Mouse (Mus musculus) myocyte (in vitro differentiated cells): ENCODE results near the gene Apip. TPM values are rescaled to one million over a fixed set of nuclear protein-coding genes. Genes with fewer than 3 reads are reported as not detected.

Experiments
- H3K27me3 ChIP-seq: one replicate; pipeline ENCODE4 v1.6.1; 2011; ENCODE audit not compliant: control insufficient read depth, insufficient read depth, insufficient read length
- H3K36me3 ChIP-seq: one replicate; pipeline ENCODE4 v1.6.1; 2011; ENCODE audit not compliant: control insufficient read depth, insufficient read depth
- H3K4me2 ChIP-seq: one replicate; pipeline ENCODE4 v1.6.1; 2011; ENCODE audit warnings: low read depth, control low read depth
- H3K4me3 ChIP-seq: one replicate; pipeline ENCODE4 v1.5.1; 2011; ENCODE audit warnings: mild to moderate bottlenecking, control low read depth, moderate library complexity
- H3K79me2 ChIP-seq: one replicate; pipeline ENCODE4 v1.6.1; 2011; ENCODE audit not compliant: control insufficient read depth, insufficient read depth
- H3ac ChIP-seq: one replicate; pipeline ENCODE4 v1.6.1; 2011; ENCODE audit not compliant: control insufficient read depth, insufficient read length
- CEBPB ChIP-seq: IDR thresholded peaks from 2 replicates; pipeline ENCODE4 v1.6.1; 2011; ENCODE audit warnings: mild to moderate bottlenecking, moderate library complexity; ENCODE audit not compliant: poor library complexity, insufficient read depth, severe bottlenecking
- E2F4 ChIP-seq: IDR thresholded peaks from one replicate; pipeline ENCODE4 v1.6.1; 2011; ENCODE audit warnings: mild to moderate bottlenecking, control low read depth, moderate library complexity; ENCODE audit not compliant: insufficient read depth
- MAX ChIP-seq: IDR thresholded peaks from one replicate; pipeline ENCODE4 v1.6.1; 2011; ENCODE audit warnings: low read depth, mild to moderate bottlenecking, control low read depth
- MYOD1 ChIP-seq, 3 experiments: IDR thresholded peaks; one replicate each; pipeline ENCODE4 v1.6.1; 2011; ENCODE audit warnings: control low read depth in 2 of 3, low read depth in 2 of 3, mild to moderate bottlenecking in 2 of 3, moderate library complexity in 1 of 3; ENCODE audit not compliant: insufficient read length in 2 of 3, control insufficient read depth in 1 of 3
- MYOG ChIP-seq, 3 experiments: IDR thresholded peaks; one replicate each; pipeline ENCODE4 v1.6.1; 2011; ENCODE audit warnings: control low read depth in 2 of 3, low read depth in 2 of 3, mild to moderate bottlenecking in 2 of 3; ENCODE audit not compliant: insufficient read length in 2 of 3, control insufficient read depth in 1 of 3, insufficient read depth in 1 of 3
- POLR2A ChIP-seq: IDR thresholded peaks from one replicate; pipeline ENCODE4 v1.6.1; 2011; ENCODE audit warnings: low read depth, mild to moderate bottlenecking, control low read depth, moderate library complexity; ENCODE audit not compliant: insufficient read length
- POLR2AphosphoS2 ChIP-seq: IDR thresholded peaks from one replicate; pipeline ENCODE4 v1.6.1; 2011; ENCODE audit warnings: low read depth, control low read depth; ENCODE audit not compliant: insufficient read length
- REST ChIP-seq: IDR thresholded peaks from one replicate; pipeline ENCODE4 v1.6.1; 2011; ENCODE audit warnings: mild to moderate bottlenecking, control low read depth, moderate library complexity; ENCODE audit not compliant: insufficient read depth, insufficient read length
- SRF ChIP-seq: IDR thresholded peaks from one replicate; pipeline ENCODE4 v1.6.1; 2011; ENCODE audit warnings: low read depth; ENCODE audit not compliant: control insufficient read depth, insufficient read length
- TCF12 ChIP-seq: IDR thresholded peaks from one replicate; pipeline ENCODE4 v1.6.1; 2011; ENCODE audit warnings: mild to moderate bottlenecking, control low read depth; ENCODE audit not compliant: poor library complexity, insufficient read depth, severe bottlenecking
- TCF3 ChIP-seq: IDR thresholded peaks from one replicate; pipeline ENCODE4 v1.6.1; 2011; ENCODE audit warnings: low read depth, control low read depth; ENCODE audit not compliant: insufficient read length
- USF1 ChIP-seq: IDR thresholded peaks from one replicate; pipeline ENCODE4 v1.6.1; 2011; ENCODE audit warnings: low read depth, mild to moderate bottlenecking, control low read depth, moderate library complexity
- polyA plus RNA-seq: library from polyadenylated mRNA; unstranded; fragments of >200 nt; fragmentation: generic; extraction: Trizol; gene quantifications from one replicate; pipeline ENCODE4 v1.2.1, GENCODE M21; 2012; ENCODE audit warnings: missing spikeins

Gene Apip
- polyA plus RNA-seq: 46.4 TPM

DNA sequence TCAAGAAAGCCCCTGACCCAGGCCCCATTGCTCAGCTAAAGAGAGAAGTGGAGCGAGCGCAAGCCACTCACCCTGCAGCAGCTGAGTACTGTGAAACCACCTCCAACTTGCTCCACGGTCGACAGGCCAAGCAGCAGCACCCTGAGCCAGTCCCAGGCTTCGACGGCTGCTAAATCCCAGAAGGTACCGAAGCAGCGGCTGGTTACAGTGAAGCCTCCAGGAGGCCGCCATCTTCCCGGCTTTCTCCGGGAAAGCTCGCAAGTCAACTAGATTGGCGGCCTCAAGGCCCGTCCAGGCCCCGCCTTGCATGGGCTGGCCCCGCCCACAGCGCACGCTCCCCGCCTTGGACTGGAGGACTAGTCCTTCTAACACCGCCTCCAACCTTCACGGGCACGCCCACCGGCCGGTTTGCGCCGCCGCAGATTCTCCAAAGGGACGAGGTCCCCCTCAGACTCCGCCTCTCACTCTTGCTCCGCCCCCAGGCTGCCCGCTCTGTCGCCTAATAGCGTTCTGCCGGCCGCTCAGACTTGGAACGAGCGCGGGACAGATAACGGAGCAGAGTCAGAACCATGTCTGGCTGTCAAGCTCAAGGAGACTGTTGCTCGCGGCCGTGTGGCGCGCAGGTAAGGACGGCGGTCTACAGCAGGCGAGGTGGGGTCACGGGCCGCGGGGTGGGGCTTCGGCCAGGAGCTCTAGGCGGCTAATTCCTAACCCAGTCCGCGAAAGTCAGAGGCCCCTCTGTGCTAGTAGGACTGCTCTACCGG, at the start of gene Apip, which contains the start of gene Pdhx:
Gene Apip, plus strand, starts transcription at position 457 of the 764 bp plus-strand sequence.
Gene Pdhx, minus strand, starts transcription at position 295 of the 764 bp plus-strand sequence.
- peak within 1 kb of the TSS; percentile 86 for H3ac ChIP-seq
- peak within 1 kb of the TSS; percentile 81 for H3K4me3 ChIP-seq
- H3K36me3 ChIP-seq: no peaks in the 10 kb centered on the region
- TF ChIP-seq SRF (peak; percentile 79), MYOG (IDR thresholded peaks at IDR 0.05; ENCODE audit: control insufficient read depth in 1 of 3, insufficient read depth in 1 of 3, insufficient read length in 2 of 3, low read depth in 2 of 3) (no peak), POLR2A (peak; percentile 71), POLR2AphosphoS2 (peak; percentile 60)
- H3K79me2 ChIP-seq: peaks cover 46% of the 10 kb centered on the region
- H3K4me2 ChIP-seq: peak within 1 kb of the TSS; percentile 92
- H3K27me3 ChIP-seq: no peaks in the 10 kb centered on the region

DNA sequence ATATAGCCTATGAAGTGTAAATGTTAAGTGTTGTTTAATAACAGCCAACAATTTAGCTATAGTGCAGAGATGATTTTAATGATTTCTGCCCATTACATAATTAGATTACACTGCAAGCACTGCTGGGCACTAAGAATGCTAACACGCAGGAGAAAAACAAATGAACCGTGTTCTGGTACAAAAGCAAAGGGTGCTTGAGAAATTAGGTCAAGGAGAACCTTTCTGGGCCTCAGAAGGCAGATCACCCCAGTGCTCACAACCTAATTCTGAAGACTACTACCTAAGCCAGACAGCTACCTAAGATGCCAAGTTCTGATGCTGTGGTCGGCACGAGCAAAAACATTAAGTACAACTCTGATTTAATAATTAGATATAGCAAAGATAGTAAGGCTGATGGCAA, 35.6 kb upstream of the Apip start:
- no peaks in the 10 kb centered on the region for H3K79me2 ChIP-seq
- TF ChIP-seq CEBPB: no peak
- no peak for TF ChIP-seq USF1
- TF ChIP-seq MYOD1 (IDR thresholded peaks at IDR 0.05; ENCODE audit: control insufficient read depth in 1 of 3, insufficient read length in 2 of 3, low read depth in 2 of 3): no peak
- no peak for TF ChIP-seq SRF
- no peak for TF ChIP-seq TCF3
- no peak for TF ChIP-seq POLR2AphosphoS2
- TF ChIP-seq POLR2A: no peak
- TF ChIP-seq REST: no peak
- no peak for TF ChIP-seq MYOG (IDR thresholded peaks at IDR 0.05; ENCODE audit: control insufficient read depth in 1 of 3, insufficient read depth in 1 of 3, insufficient read length in 2 of 3, low read depth in 2 of 3)
- TF ChIP-seq MAX: no peak
- no peak for TF ChIP-seq TCF12
- TF ChIP-seq E2F4: no peak
- no peak overlapping the region for H3K4me3 ChIP-seq
- H3K36me3 ChIP-seq: peaks cover 23% of the 10 kb centered on the region
- no peak overlapping the region for H3ac ChIP-seq
- no peaks in the 10 kb centered on the region for H3K27me3 ChIP-seq
- H3K4me2 ChIP-seq: no peak overlapping the region

DNA sequence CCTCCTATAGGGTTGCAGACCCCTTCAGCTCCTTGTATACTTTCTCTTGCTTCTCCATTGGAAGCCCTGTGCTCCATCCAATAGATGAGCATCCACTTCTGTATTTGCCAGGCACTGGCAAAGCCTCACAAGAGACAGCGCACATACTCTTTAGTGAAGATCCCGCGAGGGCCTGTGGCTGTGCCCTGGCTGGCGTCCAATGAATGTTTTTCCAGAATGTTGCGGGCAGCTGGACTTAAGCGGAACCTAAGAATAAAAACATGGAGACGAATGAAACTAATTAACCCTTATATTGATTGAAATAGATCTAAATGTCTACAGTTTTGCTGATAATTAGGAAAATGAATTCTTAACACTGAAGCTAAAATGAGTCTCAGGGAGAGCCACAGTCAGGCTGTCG, 32.6 kb upstream of the Apip start:
- H3K79me2 ChIP-seq: no peaks in the 10 kb centered on the region
- H3ac ChIP-seq: no peak overlapping the region
- TF ChIP-seq TCF3 (no peak), E2F4 (no peak), MAX (no peak), MYOD1 (IDR thresholded peaks at IDR 0.05; ENCODE audit: control insufficient read depth in 1 of 3, insufficient read length in 2 of 3, low read depth in 2 of 3) (no peak), SRF (no peak), REST (no peak), USF1 (no peak), MYOG (IDR thresholded peaks at IDR 0.05; ENCODE audit: control insufficient read depth in 1 of 3, insufficient read depth in 1 of 3, insufficient read length in 2 of 3, low read depth in 2 of 3) (no peak), TCF12 (no peak), CEBPB (no peak), POLR2AphosphoS2 (no peak), POLR2A (no peak)
- no peaks in the 10 kb centered on the region for H3K27me3 ChIP-seq
- H3K4me3 ChIP-seq: no peak overlapping the region
- H3K36me3 ChIP-seq: peaks cover 18% of the 10 kb centered on the region
- H3K4me2 ChIP-seq: no peak overlapping the region

DNA sequence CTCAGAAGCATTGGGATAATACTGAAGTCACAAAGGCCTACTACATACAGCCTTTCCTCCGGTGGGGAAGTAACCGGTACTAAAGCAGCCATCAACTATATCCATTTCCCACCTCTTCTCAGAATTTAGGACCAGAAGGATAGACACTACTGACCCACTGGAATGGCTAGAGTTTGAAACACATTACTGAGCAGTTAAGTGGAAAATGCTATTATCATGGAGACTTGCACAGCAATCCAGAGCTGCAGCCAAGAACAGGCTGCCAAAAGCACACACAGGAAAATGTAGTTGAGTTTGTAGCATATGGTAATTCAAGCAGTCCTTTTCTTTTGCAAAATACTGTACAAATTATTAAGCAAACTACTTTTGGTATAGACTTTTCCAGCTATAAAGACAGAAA, 28.2 kb upstream of the Apip start:
- no peaks in the 10 kb centered on the region for H3K27me3 ChIP-seq
- no peaks in the 10 kb centered on the region for H3K36me3 ChIP-seq
- no peak overlapping the region for H3K4me3 ChIP-seq
- no peak overlapping the region for H3K4me2 ChIP-seq
- H3ac ChIP-seq: no peak overlapping the region
- H3K79me2 ChIP-seq: no peaks in the 10 kb centered on the region
- TF ChIP-seq MYOD1 (IDR thresholded peaks at IDR 0.05; ENCODE audit: control insufficient read depth in 1 of 3, insufficient read length in 2 of 3, low read depth in 2 of 3): no peak
- no peak for TF ChIP-seq SRF
- TF ChIP-seq POLR2AphosphoS2: no peak
- no peak for TF ChIP-seq TCF12
- no peak for TF ChIP-seq CEBPB
